Mouse (Mus musculus): ENCODE measurements around the gene Siglecg.

GRCm38 (mm10) chr7:43447801-43448200 is 39.8 kb downstream of the Siglecg start:
- TF ChIP-seq EP300 (IDR thresholded peaks at IDR 0.05) (no peak), CTCF (IDR thresholded peaks at IDR 0.05) (no peak)

Measured in lung, postnatal 0 days (tissue).